Mouse (Mus musculus): Measurements from ENCODE around the gene Rhobtb3.

DNA sequence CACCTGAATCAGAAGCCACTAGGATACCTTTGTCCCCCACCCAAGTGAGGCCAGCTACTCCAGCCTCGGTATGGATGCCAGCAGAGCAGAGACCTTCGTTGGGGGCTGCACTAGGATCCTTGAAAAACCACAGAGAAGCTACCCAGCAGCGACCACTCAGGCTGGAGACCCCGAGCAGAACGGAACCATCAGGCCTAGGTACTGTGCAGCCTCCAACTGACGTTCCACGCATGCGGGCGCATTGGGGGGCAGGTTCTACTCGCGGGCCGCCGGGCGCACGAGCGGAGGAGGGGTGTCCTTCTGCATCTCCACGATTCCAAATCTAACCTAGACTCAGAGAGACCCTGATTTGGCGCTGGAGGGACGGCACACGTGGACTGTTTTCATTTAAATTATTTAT is 13.7 kb downstream of the Rhobtb3 start:
- TF ChIP-seq CHD2 (IDR thresholded peaks at IDR 0.05; ENCODE audit: low read depth, low read length) (no peak), ZC3H11A (IDR thresholded peaks at IDR 0.05; ENCODE audit: borderline replicate concordance, low read depth, low read length) (no peak), ZNF384 (IDR thresholded peaks at IDR 0.05; ENCODE audit: low read depth, low read length) (no peak), HCFC1 (IDR thresholded peaks at IDR 0.05; ENCODE audit: borderline replicate concordance, insufficient read depth, low read length) (no peak), MAFK (IDR thresholded peaks at IDR 0.05; ENCODE audit: insufficient read depth, low read depth, low read length) (no peak)

All from ES-E14 (cell line).